Mouse (Mus musculus) myocyte (in vitro differentiated cells): ENCODE measurements around the gene Tuba4a.

ENCODE experiments used
- CEBPB ChIP-seq: IDR thresholded peaks from 2 replicates; pipeline ENCODE4 v1.6.1; 2011; ENCODE audit warnings: mild to moderate bottlenecking, moderate library complexity; ENCODE audit not compliant: poor library complexity, insufficient read depth, severe bottlenecking
- E2F4 ChIP-seq: IDR thresholded peaks from one replicate; pipeline ENCODE4 v1.6.1; 2011; ENCODE audit warnings: mild to moderate bottlenecking, control low read depth, moderate library complexity; ENCODE audit not compliant: insufficient read depth
- MAX ChIP-seq: IDR thresholded peaks from one replicate; pipeline ENCODE4 v1.6.1; 2011; ENCODE audit warnings: low read depth, mild to moderate bottlenecking, control low read depth
- MYOD1 ChIP-seq, 3 experiments: IDR thresholded peaks; one replicate each; pipeline ENCODE4 v1.6.1; 2011; ENCODE audit warnings: control low read depth in 2 of 3, low read depth in 2 of 3, mild to moderate bottlenecking in 2 of 3, moderate library complexity in 1 of 3; ENCODE audit not compliant: insufficient read length in 2 of 3, control insufficient read depth in 1 of 3
- POLR2A ChIP-seq: IDR thresholded peaks from one replicate; pipeline ENCODE4 v1.6.1; 2011; ENCODE audit warnings: low read depth, mild to moderate bottlenecking, control low read depth, moderate library complexity; ENCODE audit not compliant: insufficient read length
- POLR2AphosphoS2 ChIP-seq: IDR thresholded peaks from one replicate; pipeline ENCODE4 v1.6.1; 2011; ENCODE audit warnings: low read depth, control low read depth; ENCODE audit not compliant: insufficient read length
- REST ChIP-seq: IDR thresholded peaks from one replicate; pipeline ENCODE4 v1.6.1; 2011; ENCODE audit warnings: mild to moderate bottlenecking, control low read depth, moderate library complexity; ENCODE audit not compliant: insufficient read depth, insufficient read length
- SRF ChIP-seq: IDR thresholded peaks from one replicate; pipeline ENCODE4 v1.6.1; 2011; ENCODE audit warnings: low read depth; ENCODE audit not compliant: control insufficient read depth, insufficient read length
- USF1 ChIP-seq: IDR thresholded peaks from one replicate; pipeline ENCODE4 v1.6.1; 2011; ENCODE audit warnings: low read depth, mild to moderate bottlenecking, control low read depth, moderate library complexity

- TF ChIP-seq POLR2A (no peak), REST (no peak), MYOD1 (IDR thresholded peaks at IDR 0.05; ENCODE audit: control insufficient read depth in 1 of 3, insufficient read length in 2 of 3, low read depth in 2 of 3) (no peak), CEBPB (no peak), POLR2AphosphoS2 (no peak), MAX (no peak), E2F4 (no peak), USF1 (no peak), SRF (no peak)
Observed at GRCm38 (mm10) chr1:75227653-75228052, 8.0 kb upstream of the Tuba4a start.
